10 mouse cellular contexts compared by ENCODE assay signal in the genomic region with DNA sequence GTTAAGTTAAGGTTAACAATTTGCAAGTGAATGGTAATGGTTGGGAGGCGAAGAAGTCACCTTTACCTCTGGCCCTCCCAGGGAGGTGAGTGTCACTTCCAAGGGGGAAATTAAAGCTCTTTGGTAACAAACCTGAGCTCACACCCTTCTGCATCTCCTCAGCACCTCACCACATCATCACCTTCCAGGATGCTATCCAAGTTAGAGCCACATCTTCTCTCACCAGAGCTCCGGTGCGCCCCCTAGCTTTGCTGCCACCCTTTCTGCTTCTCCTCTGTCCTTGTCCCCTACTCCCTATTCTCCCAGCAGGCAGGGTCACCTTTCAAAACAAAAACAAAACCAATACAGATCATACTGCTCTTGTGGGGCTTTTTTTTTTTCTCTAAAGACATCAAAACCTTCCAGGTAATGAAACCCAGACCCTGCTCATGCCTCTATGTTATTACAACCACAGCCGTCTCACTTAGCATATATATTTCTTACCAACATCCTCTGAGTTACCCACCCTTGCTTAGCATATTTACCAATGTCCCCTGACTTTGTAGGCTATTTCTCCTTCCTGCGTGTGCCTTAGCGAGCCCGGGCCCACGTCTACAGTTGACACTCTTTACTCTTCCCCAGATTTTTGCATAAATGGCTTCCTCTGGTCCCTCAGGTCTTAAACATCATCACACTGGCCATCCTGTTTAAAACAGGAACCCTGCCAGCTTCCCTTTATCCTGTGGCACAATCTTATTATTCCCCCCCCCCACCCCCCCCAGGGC. TPM values are rescaled to one million over a fixed set of nuclear protein-coding genes. Genes with fewer than 3 reads are reported as not detected.
DNase-seq lines count a peak whose midpoint lies in the region; ATAC-seq and TF ChIP-seq lines count a peak whose summit lies in the region.
"Had no signal": no experiment of that assay in that cellular context is flagged by ENCODE, and none has a peak within 500 bp of the region (broad histone marks: within the 10 kb centered on the region; RNA-seq: fewer than 3 reads in every experiment).

No protein-coding gene starts in this region.

- peaks cover 64% of the 10 kb centered on the region for H3K4me1 ChIP-seq in heart, postnatal 0 days (ENCODE audit: control insufficient read depth, insufficient read depth)
- peaks cover 33% of the 10 kb centered on the region for H3K4me1 ChIP-seq in heart, embryonic 11.5 days (ENCODE audit: control insufficient read depth, insufficient read depth, low read length)
- H3K4me1 ChIP-seq in midbrain, postnatal 0 days (ENCODE audit: insufficient read depth, low read length), result no peaks in the 10 kb centered on the region; the same call in 1 of the 2 replicates
- H3K4me1 ChIP-seq in midbrain, embryonic 14.5 days (ENCODE audit: control insufficient read depth, insufficient read depth, low read length), result peaks cover 13% of the 10 kb centered on the region; the same call in 1 of the 2 replicates

- peaks cover 27% of the 10 kb centered on the region for H3K36me3 ChIP-seq in heart, postnatal 0 days (replicated peaks; ENCODE audit: control insufficient read depth, insufficient read depth, low read length)
- 0 out of 2 replicates have a peak, but pooled peaks cover 2% of the 10 kb centered on the region for H3K36me3 ChIP-seq in heart, embryonic 11.5 days (ENCODE audit: control insufficient read depth, insufficient read depth, low read length)
- H3K36me3 ChIP-seq in midbrain, postnatal 0 days (ENCODE audit: insufficient read depth, low read length), result 0 out of 2 replicates have a peak, but pooled peaks cover 3% of the 10 kb centered on the region
- H3K36me3 ChIP-seq in midbrain, embryonic 14.5 days (ENCODE audit: control insufficient read depth, insufficient read depth, low read length), result no peaks in the 10 kb centered on the region
- peaks cover 9% of the 10 kb centered on the region for H3K36me3 ChIP-seq in myocyte (ENCODE audit: control insufficient read depth, insufficient read depth)
- H3K36me3 ChIP-seq: forebrain, embryonic 12.5 days; intestine, embryonic 15.5 days had no signal

- no peak overlapping the region for H3K4me2 ChIP-seq in heart, postnatal 0 days (ENCODE audit: low read depth, low read length)
- no peak overlapping the region for H3K4me2 ChIP-seq in heart, embryonic 11.5 days
- H3K4me2 ChIP-seq in midbrain, postnatal 0 days (ENCODE audit: low read depth, low read length, poor library complexity, severe bottlenecking), result no peak overlapping the region
- no peak overlapping the region for H3K4me2 ChIP-seq in midbrain, embryonic 14.5 days (ENCODE audit: low read length)
- H3K4me2 ChIP-seq in myocyte (ENCODE audit: low read depth), result no peak overlapping the region
- H3K4me2 ChIP-seq: forebrain, embryonic 12.5 days; intestine, embryonic 15.5 days had no signal

- peak overlapping the region; percentile 36 for H3K27ac ChIP-seq in heart, postnatal 0 days (ENCODE audit: low read depth)
- no peak overlapping the region for H3K27ac ChIP-seq in heart, embryonic 11.5 days (ENCODE audit: low read depth, low read length)
- H3K27ac ChIP-seq in midbrain, postnatal 0 days (ENCODE audit: low read depth, low read length), result no peak overlapping the region
- H3K27ac ChIP-seq in midbrain, embryonic 14.5 days (replicated peaks; ENCODE audit: low read depth, low read length), result no peak overlapping the region
- H3K27ac ChIP-seq: forebrain, embryonic 12.5 days; intestine, embryonic 15.5 days had no signal

- no peak for TF ChIP-seq POLR2A in myocyte (IDR thresholded peaks at IDR 0.05; ENCODE audit: insufficient read length, low read depth)

- peak; percentile 34 for TF ChIP-seq CTCF in heart, postnatal 0 days (IDR thresholded peaks at IDR 0.05; ENCODE audit: low read depth)
- peak; percentile 20; the same call in 1 of the 2 replicates for TF ChIP-seq CTCF in midbrain, postnatal 0 days (IDR thresholded peaks at IDR 0.05)

- ATAC-seq in heart, postnatal 0 days (ENCODE audit: insufficient read depth, low read depth), result no peak
- no peak for ATAC-seq in heart, embryonic 11.5 days (replicated peaks; ENCODE audit: insufficient number of reproducible peaks, low FRiP score, low TSS enrichment)
- no peak for ATAC-seq in midbrain, postnatal 0 days (ENCODE audit: low FRiP score)
- no peak for ATAC-seq in midbrain, embryonic 14.5 days (ENCODE audit: low FRiP score, low TSS enrichment)
- ATAC-seq: intestine, embryonic 15.5 days; midbrain, embryonic 16.5 days had no signal

- H3K27me3 ChIP-seq in heart, postnatal 0 days (ENCODE audit: control insufficient read depth, insufficient read depth, low read length), result no peaks in the 10 kb centered on the region
- no peaks in the 10 kb centered on the region for H3K27me3 ChIP-seq in heart, embryonic 11.5 days (ENCODE audit: control insufficient read depth, insufficient read depth, low read length)
- H3K27me3 ChIP-seq in midbrain, postnatal 0 days (ENCODE audit: insufficient read depth, low read length), result no peaks in the 10 kb centered on the region; the same call in 1 of the 2 replicates
- H3K27me3 ChIP-seq in midbrain, embryonic 14.5 days (ENCODE audit: control insufficient read depth, insufficient read depth, low read length), result no peaks in the 10 kb centered on the region
- H3K27me3 ChIP-seq in myocyte (ENCODE audit: control insufficient read depth, insufficient read depth, insufficient read length), result no peaks in the 10 kb centered on the region
- H3K27me3 ChIP-seq: intestine, embryonic 15.5 days had no signal

- no peak overlapping the region for H3ac ChIP-seq in myocyte (ENCODE audit: control insufficient read depth, insufficient read length)

- peaks cover 36% of the 10 kb centered on the region for H3K79me2 ChIP-seq in myocyte (ENCODE audit: control insufficient read depth, insufficient read depth)

- no peak for DNase-seq in heart, postnatal 0 days (ENCODE audit: low spot score)
- no peak for DNase-seq in midbrain, postnatal 0 days (ENCODE audit: low spot score)
- no peak for DNase-seq in midbrain, embryonic 14.5 days
- DNase-seq in NIH3T3 (ENCODE audit: low read depth), result peak; percentile 19
- no peak for DNase-seq in layer of hippocampus, adult 18-20 months (ENCODE audit: low spot score in 2 of 2)

- no peaks in the 10 kb centered on the region for H3K9me3 ChIP-seq in heart, postnatal 0 days (replicated peaks; ENCODE audit: control insufficient read depth, low read length)
- H3K9me3 ChIP-seq in heart, embryonic 11.5 days (replicated peaks; ENCODE audit: control insufficient read depth, low read length), result no peaks in the 10 kb centered on the region
- no peaks in the 10 kb centered on the region for H3K9me3 ChIP-seq in midbrain, postnatal 0 days (ENCODE audit: low read length)
- H3K9me3 ChIP-seq in midbrain, embryonic 14.5 days (ENCODE audit: control insufficient read depth, low read length), result no peaks in the 10 kb centered on the region
- H3K9me3 ChIP-seq: forebrain, embryonic 12.5 days; intestine, embryonic 15.5 days had no signal

- TF ChIP-seq EP300 in heart, postnatal 0 days (IDR thresholded peaks at IDR 0.05; ENCODE audit: low read depth), result no peak

- no peak overlapping the region for H3K4me3 ChIP-seq in heart, postnatal 0 days (ENCODE audit: low read depth, low read length)
- H3K4me3 ChIP-seq in heart, embryonic 11.5 days (ENCODE audit: low read depth, low read length), result no peak overlapping the region
- H3K4me3 ChIP-seq in midbrain, postnatal 0 days (ENCODE audit: low read depth, low read length), result no peak overlapping the region
- H3K4me3 ChIP-seq in midbrain, embryonic 14.5 days (replicated peaks; ENCODE audit: low read depth, low read length), result no peak overlapping the region
- H3K4me3 ChIP-seq in myocyte, result no peak overlapping the region
- H3K4me3 ChIP-seq: forebrain, embryonic 12.5 days; intestine, embryonic 15.5 days had no signal

- no peak overlapping the region for H3K9ac ChIP-seq in heart, postnatal 0 days (replicated peaks; ENCODE audit: low read depth, low read length)
- H3K9ac ChIP-seq in heart, embryonic 11.5 days (ENCODE audit: low read depth, low read length), result no peak overlapping the region
- H3K9ac ChIP-seq in midbrain, postnatal 0 days (replicated peaks; ENCODE audit: low read length, poor library complexity, severe bottlenecking), result no peak overlapping the region
- H3K9ac ChIP-seq in midbrain, embryonic 14.5 days (replicated peaks; ENCODE audit: low read length), result no peak overlapping the region
- H3K9ac ChIP-seq: forebrain, embryonic 12.5 days; intestine, embryonic 15.5 days had no signal

- WGBS in heart, postnatal 0 days, result 66% methylated on average over 8 of the region's 8 CpGs
- WGBS in heart, embryonic 11.5 days (ENCODE audit: insufficient replicate concordance), result 49% methylated on average over 8 of the region's 8 CpGs
- WGBS in midbrain, postnatal 0 days, result 84% methylated on average over 8 of the region's 8 CpGs
- 76% methylated on average over 8 of the region's 8 CpGs for WGBS in midbrain, embryonic 14.5 days

TF ChIP-seq in myocyte, 11 proteins besides CTCF, POLR2A, EP300 and RAD21:
- TF ChIP-seq POLR2AphosphoS2 (IDR thresholded peaks at IDR 0.05; ENCODE audit: insufficient read length, low read depth) (peak; percentile 48), CEBPB (IDR thresholded peaks at IDR 0.05; ENCODE audit: insufficient read depth, poor library complexity, severe bottlenecking) (no peak)

RNA-seq across cellular contexts. Expression of gene Adam19, which starts 4.3 kb away (rescaled TPM):
- 59.8 and 67.9 TPM in 2 replicates for total RNA-seq in heart, postnatal 0 days (2014; rRNA removed; ENCODE audit: low replicate concordance)
- 10.1 and 15.8 TPM in 2 replicates for polyA plus RNA-seq in heart, postnatal 0 days (2015; fragmentation: Nextera tagmentation; extraction: Ambion mirVana)
- polyA plus RNA-seq in heart, embryonic 11.5 days (2014; fragmentation: Nextera tagmentation; extraction: Ambion mirVana), result 24.4 and 31.7 TPM in 2 replicates
- total RNA-seq in midbrain, postnatal 0 days (2014; rRNA removed), result 16.8 and 16.9 TPM in 2 replicates
- polyA plus RNA-seq in midbrain, postnatal 0 days (2015; fragmentation: Nextera tagmentation; extraction: Ambion mirVana), result 3.9 and 6.1 TPM in 2 replicates
- 7.0 and 8.3 TPM in 2 replicates for polyA plus RNA-seq in midbrain, embryonic 14.5 days (2014; fragmentation: Nextera tagmentation; extraction: Ambion mirVana)
- 43.2 TPM for polyA plus RNA-seq in myocyte (2012; fragmentation: generic; extraction: Trizol)
- total RNA-seq in layer of hippocampus, adult 18-20 months (2021), result 10 to 100 TPM; 10.5 to 10.9 TPM

RNA-seq across cellular contexts. Expression of gene Gm12166, which starts 7.9 kb away (rescaled TPM):
- 1.8 and 2.8 TPM in 2 replicates for total RNA-seq in heart, postnatal 0 days (2014; rRNA removed; ENCODE audit: low replicate concordance)
- 3.6 and 3.9 TPM in 2 replicates for polyA plus RNA-seq in heart, postnatal 0 days (2015; fragmentation: Nextera tagmentation; extraction: Ambion mirVana)
- polyA plus RNA-seq in heart, embryonic 11.5 days (2014; fragmentation: Nextera tagmentation; extraction: Ambion mirVana), result 2.4 and 9.0 TPM in 2 replicates
- 8.7 and 12.1 TPM in 2 replicates for total RNA-seq in midbrain, postnatal 0 days (2014; rRNA removed)
- 8.3 and 8.9 TPM in 2 replicates for polyA plus RNA-seq in midbrain, postnatal 0 days (2015; fragmentation: Nextera tagmentation; extraction: Ambion mirVana)
- polyA plus RNA-seq in midbrain, embryonic 14.5 days (2014; fragmentation: Nextera tagmentation; extraction: Ambion mirVana), result 5.6 and 6.0 TPM in 2 replicates
- 4.3 TPM for polyA plus RNA-seq in myocyte (2012; fragmentation: generic; extraction: Trizol)
- total RNA-seq in layer of hippocampus, adult 18-20 months (2021), result 1 to 10 TPM; 1.1 to 3.2 TPM
